ENCODE assay signal across 8 mouse cellular contexts in the genomic region with DNA sequence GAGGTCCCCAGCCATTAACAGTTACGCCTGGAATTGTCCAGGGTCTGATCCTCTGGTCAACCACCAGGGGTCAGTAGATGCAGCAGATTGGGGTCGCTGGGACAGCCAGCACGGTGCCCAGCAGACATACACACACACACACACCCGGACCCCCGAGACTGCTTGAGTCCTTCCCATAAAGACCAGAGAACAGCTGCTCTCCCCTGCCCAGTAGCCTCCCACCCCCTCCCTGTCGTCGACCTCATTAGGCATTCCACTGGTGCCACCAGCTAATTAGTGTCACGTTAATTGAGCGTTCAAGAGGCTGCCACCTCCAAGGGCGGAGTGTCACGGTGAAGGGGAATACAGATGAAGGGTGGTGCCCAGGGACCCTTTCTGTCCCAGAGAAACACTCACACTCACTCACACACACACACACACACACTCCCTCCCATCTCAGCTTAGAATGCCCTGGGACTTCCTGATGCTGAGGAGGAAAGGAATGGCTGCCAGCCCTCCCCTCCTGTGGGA. TPM values are rescaled to one million over a fixed set of nuclear protein-coding genes. Genes with fewer than 3 reads are reported as not detected.
DNase-seq lines count a peak whose midpoint lies in the region; ATAC-seq and TF ChIP-seq lines count a peak whose summit lies in the region.

No protein-coding gene starts in this region.

- TF ChIP-seq CTCF in layer of hippocampus, adult 2 months (conservative IDR thresholded peaks at IDR 0.05) = peak; percentile 67

- no peak for DNase-seq in layer of hippocampus, adult 2 months (ENCODE audit: low spot score in 2 of 2)
- DNase-seq in layer of hippocampus, adult 8-10 months (ENCODE audit: low spot score in 2 of 2) = no peak
- DNase-seq in ZHBTc4 (ENCODE audit: low read depth, low spot score) = peak; percentile 45
- peak; percentile 74 for DNase-seq in midbrain, embryonic 14.5 days
- no peak for DNase-seq in yolk sac, embryonic 10.5 days (ENCODE audit: low spot score)
- DNase-seq in frontal cortex, postnatal 36 days (ENCODE audit: low spot score in 2 of 2) = no peak
- DNase-seq in adrenal gland, postnatal 4 days (ENCODE audit: low spot score in 2 of 2) = no peak

- WGBS in forebrain, embryonic 16.5 days = 4% methylated on average over 11 of the region's 11 CpGs
- WGBS in midbrain, embryonic 14.5 days = 12% methylated on average over 11 of the region's 11 CpGs

- H3K4me1 ChIP-seq in forebrain, embryonic 16.5 days (replicated peaks; ENCODE audit: control insufficient read depth, insufficient read depth, low read length) = peaks cover 51% of the 10 kb centered on the region
- peaks cover 39% of the 10 kb centered on the region for H3K4me1 ChIP-seq in midbrain, embryonic 14.5 days (ENCODE audit: control insufficient read depth, insufficient read depth, low read length)

- no peak overlapping the region for H3K27ac ChIP-seq in layer of hippocampus, adult 2 months
- H3K27ac ChIP-seq in forebrain, embryonic 16.5 days (ENCODE audit: low read length) = 0 out of 2 replicates have a peak overlapping the region, but pooled peaks have one; percentile 14
- H3K27ac ChIP-seq in midbrain, embryonic 14.5 days (replicated peaks; ENCODE audit: low read depth, low read length) = peak overlapping the region; percentile 55

- no peaks in the 10 kb centered on the region for H3K36me3 ChIP-seq in forebrain, embryonic 16.5 days (ENCODE audit: control insufficient read depth, insufficient read depth)
- no peaks in the 10 kb centered on the region for H3K36me3 ChIP-seq in midbrain, embryonic 14.5 days (ENCODE audit: control insufficient read depth, insufficient read depth, low read length)

- no peak overlapping the region for H3K9ac ChIP-seq in forebrain, embryonic 16.5 days (replicated peaks; ENCODE audit: low read depth, low read length)
- H3K9ac ChIP-seq in midbrain, embryonic 14.5 days (replicated peaks; ENCODE audit: low read length) = no peak overlapping the region

- H3K4me3 ChIP-seq in layer of hippocampus, adult 2 months = no peak overlapping the region
- H3K4me3 ChIP-seq in forebrain, embryonic 16.5 days (replicated peaks; ENCODE audit: low read length) = no peak overlapping the region
- H3K4me3 ChIP-seq in midbrain, embryonic 14.5 days (replicated peaks; ENCODE audit: low read depth, low read length) = no peak overlapping the region

- no peak overlapping the region for H3K4me2 ChIP-seq in forebrain, embryonic 16.5 days (ENCODE audit: low read length)
- H3K4me2 ChIP-seq in midbrain, embryonic 14.5 days (ENCODE audit: low read length) = no peak overlapping the region; the same call in 1 of the 2 replicates

- H3K9me3 ChIP-seq in forebrain, embryonic 16.5 days (ENCODE audit: control insufficient read depth, low read length) = no peaks in the 10 kb centered on the region
- no peaks in the 10 kb centered on the region for H3K9me3 ChIP-seq in midbrain, embryonic 14.5 days (ENCODE audit: control insufficient read depth, low read length)

- H3K27me3 ChIP-seq in forebrain, embryonic 16.5 days (replicated peaks; ENCODE audit: control insufficient read depth, insufficient read depth, low read length) = peaks cover 13% of the 10 kb centered on the region
- H3K27me3 ChIP-seq in midbrain, embryonic 14.5 days (ENCODE audit: control insufficient read depth, insufficient read depth, low read length) = no peaks in the 10 kb centered on the region

- peak; percentile 62 for ATAC-seq in forebrain, embryonic 16.5 days
- ATAC-seq in midbrain, embryonic 14.5 days (ENCODE audit: low FRiP score, low TSS enrichment) = peak; percentile 62; the same call in 1 of the 2 replicates

RNA-seq across cellular contexts. Expression of gene Fam222a, which starts 37.0 kb away (rescaled TPM):
- 1 to 10 TPM; 3.5 to 4.1 TPM for total RNA-seq in layer of hippocampus, adult 2 months (2021)
- total RNA-seq in layer of hippocampus, adult 8-10 months (2022) = 1 to 10 TPM; 4.9 to 7.2 (median 6.7) TPM
- 4.3 and 4.4 TPM in 2 replicates for polyA plus RNA-seq in forebrain, embryonic 16.5 days (2015; fragmentation: Nextera tagmentation; extraction: Ambion mirVana)
- polyA plus RNA-seq in midbrain, embryonic 14.5 days (2014; fragmentation: Nextera tagmentation; extraction: Ambion mirVana) = 5.7 and 7.0 TPM in 2 replicates
- 10 to 100 TPM; 33.7 to 33.9 TPM for total RNA-seq in adrenal gland, postnatal 4 days (2021)

RNA-seq across cellular contexts. Expression of gene Trpv4, which starts 53.4 kb away (rescaled TPM):
- 1 to 10 TPM; 2.0 to 2.3 TPM for total RNA-seq in layer of hippocampus, adult 2 months (2021)
- 1 to 10 TPM; 1.6 to 2.5 (median 1.9) TPM for total RNA-seq in layer of hippocampus, adult 8-10 months (2022)
- 0.75 and 1.2 TPM in 2 replicates for polyA plus RNA-seq in forebrain, embryonic 16.5 days (2015; fragmentation: Nextera tagmentation; extraction: Ambion mirVana)
- polyA plus RNA-seq in midbrain, embryonic 14.5 days (2014; fragmentation: Nextera tagmentation; extraction: Ambion mirVana) = 0.46 and 0.86 TPM in 2 replicates
- total RNA-seq in adrenal gland, postnatal 4 days (2021) = 1 to 10 TPM; 2.4 to 8.0 TPM

Comparison
In these comparisons a context has a peak if more than half of its experiments do, and no peak if none do; other contexts are left out.
1. DNase-seq: peak in ZHBTc4 (single experiment) and midbrain, embryonic 14.5 days (single experiment); none in layer of hippocampus, adult 2 months (0 of 2), layer of hippocampus, adult 8-10 months (0 of 2), yolk sac, embryonic 10.5 days (single experiment), frontal cortex, postnatal 36 days (0 of 2) and adrenal gland, postnatal 4 days (0 of 2).
2. RNA of gene Fam222a, which starts 37.0 kb away (total RNA-seq): 33.7 to 33.9 TPM in adrenal gland, postnatal 4 days; 4.9 to 7.2 TPM in layer of hippocampus, adult 8-10 months and 3.5 to 4.1 TPM in layer of hippocampus, adult 2 months; every median in the first group is over 4 times any median in the second.